Mouse (Mus musculus): ENCODE measurements around the gene Mbd4. TPM values are rescaled to one million over a fixed set of nuclear protein-coding genes. Genes with fewer than 3 reads are reported as not detected.

Mbd4 gene
- polyA plus RNA-seq, 1 experiment from 2014 or later: 22.2 TPM

DNA sequence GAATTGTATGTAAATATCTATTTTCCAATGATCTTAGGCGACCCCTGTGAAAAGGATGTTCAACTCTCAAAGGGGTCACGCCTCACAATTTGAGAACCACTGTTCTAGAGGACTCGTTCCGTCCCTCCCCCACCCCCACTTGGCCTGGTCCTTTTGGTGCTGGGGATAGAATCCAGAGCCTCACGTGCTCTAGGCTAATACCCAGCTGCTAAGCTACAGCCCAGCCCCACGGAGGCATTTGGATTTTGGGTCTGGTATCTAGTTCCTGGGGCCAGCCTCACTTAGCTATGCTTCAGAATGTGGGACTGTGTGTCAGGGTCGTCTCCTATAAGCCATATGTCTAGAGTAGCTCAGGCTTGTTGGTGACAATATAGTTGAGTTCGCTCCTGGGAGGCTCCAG lies 41.6 kb downstream of the Mbd4 start:
- Histone ChIP-seq H3K36me3 (ENCODE audit: control insufficient read depth, insufficient read depth, low read length) (no peaks in the 10 kb centered on the region), H3K9ac (ENCODE audit: low read depth, low read length) (no peak overlapping the region), H3K27ac (ENCODE audit: low read depth, low read length) (no peak overlapping the region), H3K9me3 (ENCODE audit: control insufficient read depth, low read length) (no peaks in the 10 kb centered on the region), H3K4me1 (replicated peaks; ENCODE audit: control insufficient read depth, insufficient read depth, low read length) (no peaks in the 10 kb centered on the region; the same call in 1 of the 2 replicates), H3K4me2 (replicated peaks; ENCODE audit: low read depth, low read length) (no peak overlapping the region), H3K27me3 (ENCODE audit: control insufficient read depth, insufficient read depth, low read length) (no peaks in the 10 kb centered on the region), H3K4me3 (ENCODE audit: low read depth, low read length) (no peak overlapping the region)
- no peak for DNase-seq (ENCODE audit: low spot score)
- no peak for ATAC-seq (ENCODE audit: low FRiP score)
- 74% methylated on average over 8 of the region's 8 CpGs for WGBS

DNA sequence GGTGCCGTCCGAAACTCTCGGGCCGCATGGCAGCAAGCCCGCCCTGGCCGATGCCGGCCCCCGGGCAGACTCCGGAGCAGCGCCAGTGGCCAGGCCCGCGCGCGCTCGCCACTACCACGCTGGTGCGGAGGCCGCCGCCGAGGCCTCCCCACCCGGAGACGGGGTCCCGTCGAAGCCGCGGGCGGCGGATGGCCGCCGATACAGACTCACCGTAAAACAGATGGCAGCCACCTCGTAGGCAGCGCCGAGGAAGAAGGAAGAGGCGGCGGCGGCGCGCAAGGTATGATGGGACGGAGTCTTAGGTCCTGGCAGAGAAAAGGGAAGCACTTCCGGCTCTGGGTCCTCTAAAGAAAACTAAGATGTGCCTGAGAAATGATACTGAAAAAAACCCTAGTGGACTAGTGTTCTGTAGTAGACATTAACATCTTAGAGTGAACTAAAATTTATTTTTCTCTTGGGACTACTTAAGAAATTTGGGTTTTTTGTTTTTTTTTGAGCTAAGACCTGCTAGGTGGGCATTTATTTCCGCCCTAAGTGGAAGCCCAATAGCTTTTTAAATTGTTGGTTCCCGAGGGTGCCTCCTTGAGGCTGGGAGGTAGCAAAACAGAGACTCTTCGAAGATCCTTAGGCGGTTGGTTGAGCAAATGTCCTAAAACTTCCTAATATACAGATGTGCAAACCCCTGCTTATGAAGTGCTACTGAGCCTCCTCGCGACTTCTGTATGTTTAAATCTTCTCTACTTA lies 44.5 kb downstream of the Mbd4 start, which contains the start of gene Rpl32:
Rpl32 (minus strand) TSS at position 260 of the 744 bp plus-strand sequence.
- Histone ChIP-seq H3K27ac (ENCODE audit: low read depth, low read length) (peak within 1 kb of the TSS; percentile 90), H3K9me3 (ENCODE audit: control insufficient read depth, low read length) (no peaks in the 10 kb centered on the region), H3K36me3 (ENCODE audit: control insufficient read depth, insufficient read depth, low read length) (0 out of 2 replicates have a peak, but pooled peaks cover 4% of the 10 kb centered on the region), H3K4me1 (replicated peaks; ENCODE audit: control insufficient read depth, insufficient read depth, low read length) (no peaks in the 10 kb centered on the region; the same call in 1 of the 2 replicates), H3K4me3 (ENCODE audit: low read depth, low read length) (peak within 1 kb of the TSS; percentile 99), H3K9ac (ENCODE audit: low read depth, low read length) (peak within 1 kb of the TSS; percentile 100), H3K27me3 (ENCODE audit: control insufficient read depth, insufficient read depth, low read length) (no peaks in the 10 kb centered on the region), H3K4me2 (replicated peaks; ENCODE audit: low read depth, low read length) (peak within 1 kb of the TSS; percentile 79)
- DNase-seq (ENCODE audit: low spot score) (peak; percentile 92), ATAC-seq (ENCODE audit: low FRiP score) (peak; percentile 82)
- WGBS: 1% methylated on average over 46 of the region's 47 CpGs

DNA sequence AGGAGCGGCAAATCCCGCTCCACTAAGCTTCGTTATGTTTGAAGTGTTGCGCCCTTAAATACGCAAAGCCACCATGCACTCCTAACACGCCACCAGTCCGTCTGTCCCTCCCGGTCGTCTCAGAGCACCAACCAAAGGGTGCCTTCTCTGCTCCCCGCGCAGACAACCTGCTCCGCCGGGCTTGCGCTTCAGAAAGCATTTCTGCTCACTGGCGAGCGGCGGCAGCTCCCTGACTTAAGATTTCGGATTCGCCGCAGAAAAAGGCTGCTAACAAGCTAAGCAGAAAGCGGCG lies 45.0 kb downstream of the Mbd4 start:
- Histone ChIP-seq H3K9ac (ENCODE audit: low read depth, low read length) (peak overlapping the region; percentile 100), H3K36me3 (ENCODE audit: control insufficient read depth, insufficient read depth, low read length) (0 out of 2 replicates have a peak, but pooled peaks cover 4% of the 10 kb centered on the region), H3K27me3 (ENCODE audit: control insufficient read depth, insufficient read depth, low read length) (no peaks in the 10 kb centered on the region), H3K9me3 (ENCODE audit: control insufficient read depth, low read length) (no peaks in the 10 kb centered on the region), H3K4me1 (replicated peaks; ENCODE audit: control insufficient read depth, insufficient read depth, low read length) (no peaks in the 10 kb centered on the region; the same call in 1 of the 2 replicates), H3K4me2 (replicated peaks; ENCODE audit: low read depth, low read length) (peak overlapping the region; percentile 79), H3K4me3 (ENCODE audit: low read depth, low read length) (peak overlapping the region; percentile 99), H3K27ac (ENCODE audit: low read depth, low read length) (peak overlapping the region; percentile 90)
- DNase-seq (ENCODE audit: low spot score) (no peak), ATAC-seq (ENCODE audit: low FRiP score) (no peak; the same call in 1 of the 2 replicates)
- under 1% methylated on average over 22 of the region's 22 CpGs for WGBS

DNA sequence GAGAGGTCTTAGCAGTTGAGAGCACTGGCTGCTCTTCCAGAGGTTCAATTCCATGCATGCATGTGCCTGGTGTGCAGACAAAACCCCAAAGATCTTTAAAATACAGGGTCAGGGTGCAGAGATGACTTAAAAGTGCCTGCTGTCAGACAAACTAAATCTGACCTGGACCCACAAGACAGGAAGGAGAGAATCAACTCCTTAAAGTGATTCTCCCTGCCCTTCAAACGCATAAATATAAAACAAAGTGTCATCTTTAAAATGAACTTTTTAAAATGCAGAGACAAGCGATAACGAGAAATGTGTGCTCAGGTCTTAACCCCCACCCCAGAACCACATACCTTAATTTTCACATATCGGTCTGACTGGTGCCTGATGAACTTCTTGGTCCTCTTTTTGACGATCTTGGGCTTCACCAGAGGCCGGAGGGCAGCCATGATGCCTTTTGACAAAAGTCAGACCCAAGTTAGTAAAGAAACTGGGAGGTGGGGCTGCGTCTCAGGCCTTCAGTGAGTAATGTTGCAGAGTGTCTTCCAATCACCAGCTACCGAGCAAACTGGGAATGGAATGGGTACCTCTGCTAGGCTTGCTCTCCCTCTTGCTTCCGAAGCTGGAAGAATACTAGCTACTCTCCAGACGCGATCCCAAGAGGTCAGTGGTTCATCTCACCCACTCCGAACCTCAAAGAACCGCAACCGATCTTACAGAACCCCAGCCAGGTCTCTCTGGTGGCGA lies 45.5 kb downstream of the Mbd4 start:
- Histone ChIP-seq H3K9me3 (ENCODE audit: control insufficient read depth, low read length) (no peaks in the 10 kb centered on the region), H3K4me3 (ENCODE audit: low read depth, low read length) (peak overlapping the region; percentile 99), H3K27me3 (ENCODE audit: control insufficient read depth, insufficient read depth, low read length) (no peaks in the 10 kb centered on the region), H3K36me3 (ENCODE audit: control insufficient read depth, insufficient read depth, low read length) (0 out of 2 replicates have a peak, but pooled peaks cover 4% of the 10 kb centered on the region), H3K9ac (ENCODE audit: low read depth, low read length) (peak overlapping the region; percentile 100), H3K4me1 (replicated peaks; ENCODE audit: control insufficient read depth, insufficient read depth, low read length) (no peaks in the 10 kb centered on the region; the same call in 1 of the 2 replicates), H3K4me2 (replicated peaks; ENCODE audit: low read depth, low read length) (peak overlapping the region; percentile 79), H3K27ac (ENCODE audit: low read depth, low read length) (peak overlapping the region; percentile 90)
- ATAC-seq (ENCODE audit: low FRiP score): no peak
- WGBS: 5% methylated on average over 15 of the region's 15 CpGs
- DNase-seq (ENCODE audit: low spot score): no peak

DNA sequence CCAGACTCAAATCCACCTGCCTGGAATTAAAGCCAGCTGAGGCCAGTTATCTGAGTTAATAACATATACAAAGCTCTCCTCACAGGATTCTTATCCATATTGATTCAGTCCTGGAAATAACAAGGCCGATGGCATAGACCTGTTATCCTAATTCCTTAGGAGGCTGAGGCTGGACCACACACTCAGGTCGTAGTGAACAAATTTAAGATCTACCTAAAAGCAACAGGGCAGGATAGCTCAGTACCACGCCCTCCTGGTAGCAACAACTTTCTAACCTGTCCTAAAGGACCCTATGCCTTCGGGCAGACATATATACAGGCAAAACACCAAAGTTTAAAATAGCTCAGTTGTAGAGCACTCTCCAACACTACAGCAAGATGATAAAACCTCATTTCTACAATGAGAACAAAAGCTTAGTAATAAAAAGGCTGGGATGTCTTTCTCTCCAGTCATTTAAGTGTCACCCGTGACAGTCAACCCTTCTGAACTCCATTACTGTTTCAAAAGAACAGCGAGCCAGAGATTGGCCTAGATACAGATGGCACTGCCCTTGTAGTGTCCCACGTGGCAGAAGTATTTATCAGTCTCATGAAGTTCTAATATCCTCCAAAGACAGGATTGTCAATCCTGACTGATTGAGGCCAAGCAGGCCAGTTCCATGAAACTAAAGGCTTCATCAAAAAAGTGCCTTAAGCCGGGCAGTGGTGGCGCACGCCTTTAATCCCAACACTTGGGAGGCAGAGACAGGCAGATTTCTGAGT lies 48.6 kb downstream of the Mbd4 start:
- Histone ChIP-seq H3K9me3 (ENCODE audit: control insufficient read depth, low read length) (no peaks in the 10 kb centered on the region), H3K36me3 (ENCODE audit: control insufficient read depth, insufficient read depth, low read length) (0 out of 2 replicates have a peak, but pooled peaks cover 6% of the 10 kb centered on the region), H3K4me1 (replicated peaks; ENCODE audit: control insufficient read depth, insufficient read depth, low read length) (no peaks in the 10 kb centered on the region; the same call in 1 of the 2 replicates), H3K27me3 (ENCODE audit: control insufficient read depth, insufficient read depth, low read length) (no peaks in the 10 kb centered on the region), H3K9ac (ENCODE audit: low read depth, low read length) (no peak overlapping the region), H3K4me2 (replicated peaks; ENCODE audit: low read depth, low read length) (no peak overlapping the region), H3K27ac (ENCODE audit: low read depth, low read length) (no peak overlapping the region), H3K4me3 (ENCODE audit: low read depth, low read length) (no peak overlapping the region)
- ATAC-seq (ENCODE audit: low FRiP score) (no peak), DNase-seq (ENCODE audit: low spot score) (peak; percentile 7)
- 78% methylated on average over 10 of the region's 10 CpGs for WGBS

DNA sequence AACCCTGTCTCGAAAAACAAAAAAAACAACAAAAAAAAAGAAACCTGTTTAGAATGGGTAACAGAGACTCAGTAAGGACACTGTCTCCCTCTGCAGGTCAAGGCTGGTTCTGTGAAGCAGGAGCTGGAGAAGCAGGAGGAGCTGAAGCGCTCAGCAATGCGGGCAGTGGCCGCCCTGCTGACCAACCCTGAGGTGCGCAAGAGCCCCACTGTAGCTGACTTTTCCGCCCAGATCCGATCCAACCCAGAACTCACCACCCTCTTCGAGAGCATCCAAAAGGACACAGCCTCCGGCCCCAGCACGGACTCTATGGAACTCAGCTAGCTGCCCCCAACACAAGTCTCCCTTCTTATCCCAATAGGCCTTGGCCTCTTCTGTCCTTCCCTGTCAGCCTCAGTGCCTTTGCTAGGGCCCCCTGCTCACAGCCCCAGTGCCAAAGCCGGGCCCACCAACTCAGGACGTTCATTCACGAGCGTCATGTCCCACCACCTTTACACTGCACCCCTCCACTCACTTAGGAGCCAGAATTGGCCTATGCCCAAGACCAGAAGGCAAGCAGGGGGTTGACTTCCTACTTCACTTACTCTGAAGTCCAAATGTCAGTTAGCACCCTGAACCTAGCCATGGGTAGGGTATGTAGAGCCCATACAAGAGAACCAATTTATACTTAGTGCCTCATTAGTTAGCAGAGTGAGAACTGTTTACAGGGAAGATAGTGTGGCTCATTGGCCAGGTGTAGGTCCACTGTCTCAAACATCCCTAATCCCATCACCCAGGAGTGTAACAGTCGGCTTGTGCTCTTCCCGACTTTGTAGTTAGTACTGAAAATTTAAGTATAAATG lies 49.4 kb downstream of the Mbd4 start:
- DNase-seq (ENCODE audit: low spot score): peak; percentile 78
- Histone ChIP-seq H3K27me3 (ENCODE audit: control insufficient read depth, insufficient read depth, low read length) (no peaks in the 10 kb centered on the region), H3K4me2 (replicated peaks; ENCODE audit: low read depth, low read length) (no peak overlapping the region), H3K4me1 (replicated peaks; ENCODE audit: control insufficient read depth, insufficient read depth, low read length) (no peaks in the 10 kb centered on the region; the same call in 1 of the 2 replicates), H3K36me3 (ENCODE audit: control insufficient read depth, insufficient read depth, low read length) (0 out of 2 replicates have a peak, but pooled peaks cover 6% of the 10 kb centered on the region), H3K27ac (ENCODE audit: low read depth, low read length) (no peak overlapping the region), H3K9ac (ENCODE audit: low read depth, low read length) (no peak overlapping the region), H3K9me3 (ENCODE audit: control insufficient read depth, low read length) (no peaks in the 10 kb centered on the region), H3K4me3 (ENCODE audit: low read depth, low read length) (no peak overlapping the region)
- WGBS: 42% methylated on average over 16 of the region's 16 CpGs
- peak; percentile 54; the same call in 1 of the 2 replicates for ATAC-seq (ENCODE audit: low FRiP score)

DNA sequence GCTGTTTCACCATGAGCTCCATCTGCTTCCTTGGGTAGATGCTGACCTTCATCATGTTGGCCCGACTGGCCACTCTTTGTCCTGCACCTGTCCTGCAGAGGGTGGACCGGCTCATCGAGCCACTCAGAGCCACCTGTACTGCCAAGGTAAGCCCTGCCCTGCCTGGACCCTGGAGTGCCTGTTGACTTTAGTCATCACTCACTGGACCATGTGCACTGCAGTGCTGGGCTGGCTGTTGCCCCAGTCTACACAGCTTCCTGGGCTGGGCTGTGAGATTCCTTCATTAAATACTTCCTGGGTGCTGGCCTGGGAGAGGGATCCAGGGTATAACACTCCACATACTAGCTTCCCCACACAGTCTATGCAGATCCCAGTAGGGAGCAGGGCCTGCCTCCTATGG lies 51.4 kb downstream of the Mbd4 start:
- Histone ChIP-seq H3K4me1 (replicated peaks; ENCODE audit: control insufficient read depth, insufficient read depth, low read length) (no peaks in the 10 kb centered on the region; the same call in 1 of the 2 replicates), H3K36me3 (ENCODE audit: control insufficient read depth, insufficient read depth, low read length) (peaks cover 21% of the 10 kb centered on the region), H3K9me3 (ENCODE audit: control insufficient read depth, low read length) (no peaks in the 10 kb centered on the region), H3K27ac (ENCODE audit: low read depth, low read length) (no peak overlapping the region), H3K9ac (ENCODE audit: low read depth, low read length) (no peak overlapping the region), H3K27me3 (ENCODE audit: control insufficient read depth, insufficient read depth, low read length) (no peaks in the 10 kb centered on the region), H3K4me3 (ENCODE audit: low read depth, low read length) (no peak overlapping the region), H3K4me2 (replicated peaks; ENCODE audit: low read depth, low read length) (no peak overlapping the region)
- DNase-seq (ENCODE audit: low spot score) (no peak), ATAC-seq (ENCODE audit: low FRiP score) (no peak)
- 85% methylated on average over 3 of the region's 3 CpGs for WGBS
